Mouse (Mus musculus): ENCODE data around the gene Olfr71. TPM values are rescaled to one million over a fixed set of nuclear protein-coding genes. Genes with fewer than 3 reads are reported as not detected.
A peak's percentile ranks its signal among the peaks of the same experiment; 100 is the strongest.

Olfr71 gene
- total and polyA plus RNA-seq, 2 experiments, result not detected

GRCm38 (mm10) chr4:43726228-43726993 is 16.4 kb upstream of the Olfr71 start:
- Histone ChIP-seq H3K9ac (ENCODE audit: low read depth, low read length) (no peak overlapping the region), H3K4me3 (ENCODE audit: insufficient read depth, low read depth, low read length) (no peak overlapping the region), H3K27ac (replicated peaks; ENCODE audit: insufficient read depth, low read depth, low read length) (no peak overlapping the region)

GRCm38 (mm10) chr4:43724764-43725163 is 14.7 kb upstream of the Olfr71 start:
- peak; percentile 24 for DNase-seq (ENCODE audit: extremely low read depth, low read depth, low spot score)
- WGBS, result 10% methylated on average over 1 of the region's 1 CpGs
- no peak overlapping the region for H3K4me3 ChIP-seq (ENCODE audit: insufficient read depth, low read depth, low read length)
- H3K36me3 ChIP-seq (ENCODE audit: control insufficient read depth, insufficient read depth, low read length), result no peaks in the 10 kb centered on the region
- H3K4me1 ChIP-seq (ENCODE audit: control insufficient read depth, insufficient read depth, low read length), result no peaks in the 10 kb centered on the region
- no peak overlapping the region for H3K27ac ChIP-seq (replicated peaks; ENCODE audit: insufficient read depth, low read depth, low read length)
- H3K79me2 ChIP-seq (ENCODE audit: control insufficient read depth, insufficient read depth, low read length), result no peaks in the 10 kb centered on the region
- H3K9ac ChIP-seq (ENCODE audit: low read depth, low read length), result no peak overlapping the region
- TF ChIP-seq POLR2A (IDR thresholded peaks at IDR 0.05; ENCODE audit: extremely low read depth, insufficient read depth, low read length) (no peak), CTCF (IDR thresholded peaks at IDR 0.05; ENCODE audit: low read depth, low read length) (0 out of 2 replicates have a peak, but pooled peaks have one; percentile 31)
- no peaks in the 10 kb centered on the region for H3K27me3 ChIP-seq (ENCODE audit: control insufficient read depth, insufficient read depth, low read length)

More at GRCm38 (mm10) chr4:43726228-43726993, 16.4 kb upstream of the Olfr71 start:
- Histone ChIP-seq H3K4me1 (ENCODE audit: control insufficient read depth, insufficient read depth, low read length) (no peaks in the 10 kb centered on the region), H3K27me3 (ENCODE audit: control insufficient read depth, insufficient read depth, low read length) (no peaks in the 10 kb centered on the region), H3K36me3 (ENCODE audit: control insufficient read depth, insufficient read depth, low read length) (no peaks in the 10 kb centered on the region), H3K79me2 (ENCODE audit: control insufficient read depth, insufficient read depth, low read length) (no peaks in the 10 kb centered on the region)
- DNase-seq (ENCODE audit: extremely low read depth, low read depth, low spot score), result no peak
- WGBS, result 28% methylated on average over 12 of the region's 12 CpGs
- TF ChIP-seq POLR2A (IDR thresholded peaks at IDR 0.05; ENCODE audit: extremely low read depth, insufficient read depth, low read length), result no peak
- TF ChIP-seq CTCF (IDR thresholded peaks at IDR 0.05; ENCODE audit: low read depth, low read length), result no peak

GRCm38 (mm10) chr4:43722191-43722590 is 12.1 kb upstream of the Olfr71 start:
- WGBS, result 87% methylated on average over 4 of the region's 4 CpGs
- no peak for TF ChIP-seq CTCF (IDR thresholded peaks at IDR 0.05; ENCODE audit: low read depth, low read length)
- no peak for TF ChIP-seq POLR2A (IDR thresholded peaks at IDR 0.05; ENCODE audit: extremely low read depth, insufficient read depth, low read length)
- no peak overlapping the region for H3K9ac ChIP-seq (ENCODE audit: low read depth, low read length)
- no peaks in the 10 kb centered on the region for H3K36me3 ChIP-seq (ENCODE audit: control insufficient read depth, insufficient read depth, low read length)
- no peak overlapping the region for H3K4me3 ChIP-seq (ENCODE audit: insufficient read depth, low read depth, low read length)
- H3K27ac ChIP-seq (replicated peaks; ENCODE audit: insufficient read depth, low read depth, low read length), result no peak overlapping the region
- H3K4me1 ChIP-seq (ENCODE audit: control insufficient read depth, insufficient read depth, low read length), result no peaks in the 10 kb centered on the region
- no peaks in the 10 kb centered on the region for H3K27me3 ChIP-seq (ENCODE audit: control insufficient read depth, insufficient read depth, low read length)
- DNase-seq (ENCODE audit: extremely low read depth, low read depth, low spot score), result no peak
- H3K79me2 ChIP-seq (ENCODE audit: control insufficient read depth, insufficient read depth, low read length), result no peaks in the 10 kb centered on the region

- H3K27ac ChIP-seq (replicated peaks; ENCODE audit: insufficient read depth, low read depth, low read length), result no peak overlapping the region
- H3K27me3 ChIP-seq (ENCODE audit: control insufficient read depth, insufficient read depth, low read length), result peaks cover 2% of the 10 kb centered on the region; the same call in 1 of the 2 replicates
- H3K9ac ChIP-seq (ENCODE audit: low read depth, low read length), result no peak overlapping the region
- no peak overlapping the region for H3K4me3 ChIP-seq (ENCODE audit: insufficient read depth, low read depth, low read length)
- DNase-seq (ENCODE audit: extremely low read depth, low read depth, low spot score), result no peak
- no peaks in the 10 kb centered on the region for H3K79me2 ChIP-seq (ENCODE audit: control insufficient read depth, insufficient read depth, low read length)
- H3K36me3 ChIP-seq (ENCODE audit: control insufficient read depth, insufficient read depth, low read length), result no peaks in the 10 kb centered on the region
- WGBS, result 61% methylated on average over 16 of the region's 16 CpGs
- no peak for TF ChIP-seq CTCF (IDR thresholded peaks at IDR 0.05; ENCODE audit: low read depth, low read length)
- TF ChIP-seq POLR2A (IDR thresholded peaks at IDR 0.05; ENCODE audit: extremely low read depth, insufficient read depth, low read length), result no peak
- no peaks in the 10 kb centered on the region for H3K4me1 ChIP-seq (ENCODE audit: control insufficient read depth, insufficient read depth, low read length)
Observed at GRCm38 (mm10) chr4:43720491-43721228, 10.6 kb upstream of the Olfr71 start.

GRCm38 (mm10) chr4:43713652-43714219 is 3.7 kb upstream of the Olfr71 start:
- Histone ChIP-seq H3K79me2 (ENCODE audit: control insufficient read depth, insufficient read depth, low read length) (no peaks in the 10 kb centered on the region), H3K36me3 (ENCODE audit: control insufficient read depth, insufficient read depth, low read length) (no peaks in the 10 kb centered on the region), H3K27ac (replicated peaks; ENCODE audit: insufficient read depth, low read depth, low read length) (no peak overlapping the region), H3K9ac (ENCODE audit: low read depth, low read length) (no peak overlapping the region), H3K27me3 (ENCODE audit: control insufficient read depth, insufficient read depth, low read length) (peaks cover 5% of the 10 kb centered on the region; the same call in 1 of the 2 replicates), H3K4me3 (ENCODE audit: insufficient read depth, low read depth, low read length) (no peak overlapping the region), H3K4me1 (ENCODE audit: control insufficient read depth, insufficient read depth, low read length) (no peaks in the 10 kb centered on the region)
- peak; percentile 17 for DNase-seq (ENCODE audit: extremely low read depth, low read depth, low spot score)
- WGBS, result 32% methylated on average over 7 of the region's 7 CpGs
- TF ChIP-seq POLR2A (IDR thresholded peaks at IDR 0.05; ENCODE audit: extremely low read depth, insufficient read depth, low read length) (no peak), CTCF (IDR thresholded peaks at IDR 0.05; ENCODE audit: low read depth, low read length) (no peak)

Measured in liver, adult 2 months (tissue).